Mouse (Mus musculus): Measurements from ENCODE around the gene Sorcs1.

The Sorcs1 gene

DNA sequence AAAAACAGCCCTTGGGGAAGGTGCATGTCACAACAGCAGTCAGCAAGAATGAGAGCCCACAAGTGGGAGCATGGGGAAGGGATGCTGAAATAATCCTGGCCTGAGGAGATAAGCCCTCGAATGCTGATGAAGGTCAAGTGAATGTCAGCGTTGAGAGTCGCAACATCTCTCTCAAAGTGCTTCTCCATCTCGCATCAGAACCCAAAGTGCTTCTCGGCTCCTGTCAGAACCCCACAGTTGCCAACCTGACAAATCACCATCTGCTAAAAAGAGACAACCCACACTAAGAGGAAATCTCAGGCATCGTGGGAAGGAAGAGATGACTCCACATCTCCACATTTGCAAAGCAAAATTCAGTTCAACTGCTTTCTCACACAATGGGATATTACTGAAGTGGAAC lies 119.7 kb downstream of the Sorcs1 start:
- DNase-seq (ENCODE audit: low read depth): no peak

DNA sequence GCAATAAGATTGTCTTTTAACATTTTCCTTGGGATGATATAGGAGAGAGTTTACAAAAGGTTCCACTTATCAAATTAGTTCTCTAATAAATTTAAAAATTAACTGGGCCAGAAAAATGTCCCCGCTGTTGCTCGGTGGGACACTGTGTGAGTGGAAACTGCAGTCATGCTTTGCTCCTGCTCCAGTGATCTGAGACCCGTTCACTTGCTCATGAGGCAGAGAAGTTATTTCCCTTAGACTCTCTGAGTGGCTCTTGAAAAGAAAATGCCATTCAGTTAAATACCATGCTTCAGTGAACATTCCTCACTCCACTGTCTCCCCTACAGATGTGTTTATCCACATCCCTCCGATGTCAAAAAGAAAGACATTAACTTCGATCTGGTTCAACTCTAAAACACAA lies 144.4 kb downstream of the Sorcs1 start:
- no peak for DNase-seq (ENCODE audit: low read depth)

DNA sequence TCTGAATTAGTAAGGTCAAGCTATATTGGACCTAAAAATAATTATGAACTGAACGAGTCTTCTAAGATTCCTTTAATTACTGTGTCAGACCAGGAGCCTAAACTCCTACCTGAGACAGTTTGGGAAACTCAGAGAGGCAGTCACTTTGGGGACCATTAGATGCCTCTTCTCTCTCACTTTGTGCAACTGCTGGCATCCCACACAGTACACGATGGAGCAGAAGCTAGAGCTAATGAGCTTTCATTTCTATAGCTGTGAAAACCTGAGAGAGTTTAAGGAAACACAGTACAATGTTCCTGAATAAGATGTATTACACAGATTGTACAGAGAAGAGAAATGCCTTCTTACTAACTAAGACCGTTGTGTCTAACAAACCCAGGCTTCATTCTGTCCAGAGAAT lies 150.6 kb downstream of the Sorcs1 start:
- DNase-seq (ENCODE audit: low read depth): no peak

DNA sequence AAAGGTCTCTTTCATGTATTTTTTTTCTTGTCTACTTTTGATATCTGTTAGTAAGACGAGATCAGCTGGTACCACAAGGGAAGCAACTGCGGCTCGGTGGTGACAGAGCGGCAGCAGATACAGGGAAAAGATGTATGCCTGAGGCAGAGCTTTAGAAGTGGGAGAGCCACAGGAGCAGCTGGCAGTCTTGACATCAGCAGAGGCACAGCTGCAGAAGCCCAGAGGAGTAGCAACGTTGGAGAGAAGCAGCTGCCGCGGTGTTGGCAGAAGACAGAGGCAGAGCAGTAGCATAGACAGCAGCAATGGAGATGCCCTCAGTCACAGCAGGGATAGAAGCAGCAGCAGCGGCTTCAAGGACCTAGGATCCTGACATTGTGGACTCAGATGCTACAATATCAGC lies 152.4 kb downstream of the Sorcs1 start:
- no peak for DNase-seq (ENCODE audit: low read depth)

DNA sequence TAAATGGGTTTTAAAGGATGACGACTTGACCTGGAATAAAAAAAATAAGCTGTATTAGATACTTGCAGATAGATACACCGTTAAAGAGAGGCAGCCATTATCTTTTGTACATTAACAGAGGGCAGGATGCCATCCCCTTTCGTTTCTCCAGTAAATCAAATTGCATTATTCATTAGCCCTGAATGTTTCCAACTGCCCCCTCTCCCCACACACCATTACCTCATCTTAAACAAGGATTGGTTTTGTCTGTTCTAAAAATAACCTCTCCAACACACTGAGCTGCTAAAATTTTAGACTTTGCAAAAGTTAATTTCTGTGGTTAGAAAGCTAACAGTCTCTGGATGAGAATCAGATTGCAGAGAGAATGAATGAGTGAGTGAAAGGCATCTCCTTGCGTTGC lies 156.5 kb downstream of the Sorcs1 start:
- no peak for DNase-seq (ENCODE audit: low read depth)

DNA sequence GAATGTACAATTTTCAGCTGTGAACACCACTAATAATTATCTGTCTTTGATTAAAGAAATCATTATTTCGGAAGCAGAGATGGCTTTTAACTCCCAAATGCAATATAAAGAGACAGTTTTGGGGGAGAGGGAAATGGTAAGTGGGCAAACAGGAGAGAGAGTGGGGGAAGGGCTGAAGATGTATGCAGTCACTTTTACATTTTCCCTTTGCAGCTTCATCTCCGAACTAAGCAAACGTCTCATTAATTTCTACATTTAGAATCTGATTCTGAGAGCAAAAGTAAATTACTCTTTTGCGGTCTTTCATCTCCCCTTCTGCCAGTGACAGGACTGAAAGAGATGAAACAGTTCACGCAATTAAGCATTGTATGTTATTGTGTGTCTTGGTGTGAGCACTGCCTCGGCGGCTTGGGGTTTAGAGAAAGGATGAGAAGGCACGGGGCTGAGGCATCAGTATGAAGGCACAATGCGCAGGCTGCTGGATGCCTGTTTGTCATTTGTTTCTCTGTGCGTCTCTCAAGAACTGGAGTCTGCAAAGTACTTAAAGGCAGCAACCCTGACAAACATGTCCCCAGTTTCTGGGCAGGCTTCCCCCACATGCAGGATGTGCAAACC lies 163.3 kb downstream of the Sorcs1 start:
- no peak for DNase-seq (ENCODE audit: low read depth)

DNA sequence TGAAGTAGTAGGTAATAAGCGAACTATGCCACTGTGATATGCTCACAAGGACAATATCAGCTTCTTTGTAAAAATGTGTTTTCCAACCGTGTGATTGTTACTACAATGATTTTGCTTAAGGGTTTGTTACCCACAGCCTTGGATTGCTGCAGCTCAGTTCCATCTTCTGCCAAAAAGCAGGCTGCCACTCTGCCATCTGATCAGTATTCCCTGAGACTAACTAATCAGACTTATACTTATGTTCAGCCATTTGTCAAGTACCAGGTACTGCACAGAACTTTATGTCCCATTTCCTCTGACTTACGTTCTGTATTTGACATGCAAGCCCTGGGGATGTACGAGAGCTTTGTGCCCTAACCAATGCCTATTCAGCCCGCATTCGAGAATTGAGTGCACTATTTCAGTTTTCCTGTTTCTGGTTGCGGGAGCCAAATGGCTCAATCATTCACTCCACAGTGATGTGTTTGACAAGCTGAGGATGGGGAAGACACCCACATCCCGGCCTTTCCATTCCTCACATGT lies 164.1 kb downstream of the Sorcs1 start:
- no peak for DNase-seq (ENCODE audit: low read depth)

DNA sequence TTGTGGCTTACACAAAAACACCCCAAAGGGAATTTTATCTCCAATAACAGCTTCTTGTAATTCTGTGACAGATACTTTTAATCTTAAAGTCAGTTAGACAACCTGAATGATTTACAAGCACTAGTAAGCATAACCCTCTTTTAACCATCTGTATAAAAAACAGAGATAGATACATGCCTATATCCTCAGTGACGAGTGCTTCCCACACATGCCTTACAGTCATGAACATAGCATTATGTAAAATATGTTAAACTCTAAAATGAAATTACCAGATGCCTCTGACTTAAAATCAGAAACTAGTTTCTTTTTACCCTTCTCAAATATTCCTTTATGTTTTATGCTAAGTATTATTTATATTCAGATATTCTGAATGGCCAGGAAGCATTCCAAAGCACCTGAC lies 175.6 kb downstream of the Sorcs1 start:
- no peak for DNase-seq (ENCODE audit: low read depth)

DNA sequence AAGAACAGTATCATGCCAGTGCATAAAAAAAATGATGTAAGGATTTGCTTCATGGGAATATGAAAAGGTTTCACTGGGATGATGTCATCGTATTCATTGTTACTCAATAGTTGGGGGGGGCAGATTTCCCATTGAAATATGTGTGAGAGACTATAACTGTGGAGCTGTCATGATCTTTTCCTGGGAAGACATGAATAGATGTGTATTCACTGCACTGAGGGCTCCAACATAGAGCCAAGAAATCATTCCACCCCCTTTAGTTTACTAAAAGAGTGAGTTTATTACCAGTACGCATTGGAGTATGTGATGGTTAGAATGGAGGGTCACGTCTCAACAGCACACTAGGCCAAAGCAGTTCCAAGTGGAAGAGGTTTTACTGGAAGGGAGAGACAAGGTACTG lies 187.3 kb downstream of the Sorcs1 start:
- no peak for DNase-seq (ENCODE audit: low read depth)

DNA sequence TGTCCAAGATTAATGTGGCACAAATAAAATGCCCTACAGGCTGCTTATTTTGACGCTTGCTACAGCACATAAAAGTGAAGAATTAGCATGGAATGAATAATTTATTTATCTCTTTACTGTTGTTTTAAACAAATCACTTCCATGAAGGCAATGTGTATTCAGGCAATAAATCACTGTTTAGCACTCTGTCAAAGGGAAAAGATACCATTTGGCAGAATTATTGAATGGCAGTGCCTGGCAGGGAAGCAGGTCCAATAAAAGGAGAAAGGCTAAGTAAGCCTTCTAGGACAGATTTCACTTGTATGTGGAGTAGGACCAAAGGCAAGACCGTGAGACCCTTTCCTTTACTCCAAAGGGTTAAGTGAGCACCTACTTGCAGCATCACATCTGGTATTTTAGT lies 187.7 kb downstream of the Sorcs1 start:
- no peak for DNase-seq (ENCODE audit: low read depth)

DNA sequence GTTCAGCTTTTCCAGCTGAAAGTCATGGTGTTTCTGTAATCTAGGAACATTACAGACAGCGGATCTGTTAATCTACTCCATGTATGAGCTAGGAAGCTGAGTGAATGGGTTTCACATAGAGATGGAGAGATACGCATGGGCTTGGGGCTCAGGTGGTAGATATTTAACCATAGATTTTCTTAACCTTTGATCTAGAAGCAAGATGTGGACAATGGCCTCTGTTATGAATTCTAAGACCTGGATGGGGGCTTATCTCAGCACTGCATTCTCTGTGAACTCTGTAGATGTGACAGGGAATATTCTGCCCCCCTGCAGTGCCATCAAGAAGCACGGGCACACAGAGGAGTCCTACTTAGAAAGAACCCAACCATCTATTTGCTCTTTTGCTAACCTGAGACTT lies 188.7 kb downstream of the Sorcs1 start:
- no peak for DNase-seq (ENCODE audit: low read depth)

DNA sequence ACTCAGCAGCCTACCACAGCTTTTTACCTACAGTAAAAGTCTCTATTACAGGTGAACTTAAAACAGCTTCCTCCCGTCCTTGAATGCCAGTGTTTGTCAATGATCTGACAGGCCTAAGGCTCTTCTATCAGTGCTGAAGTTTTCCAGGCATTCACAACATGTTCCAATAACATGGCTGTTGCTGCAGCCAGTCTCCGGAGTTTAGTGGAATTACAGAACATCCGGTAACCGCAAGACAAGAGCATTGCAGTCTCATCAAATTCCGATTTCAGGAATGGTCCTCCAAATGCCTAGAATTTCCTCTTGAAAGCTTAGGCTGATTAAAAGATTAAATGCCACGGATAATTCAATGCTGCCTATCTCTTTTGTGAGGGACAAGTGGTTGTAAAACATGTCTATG lies 190.0 kb downstream of the Sorcs1 start:
- no peak for DNase-seq (ENCODE audit: low read depth)

DNA sequence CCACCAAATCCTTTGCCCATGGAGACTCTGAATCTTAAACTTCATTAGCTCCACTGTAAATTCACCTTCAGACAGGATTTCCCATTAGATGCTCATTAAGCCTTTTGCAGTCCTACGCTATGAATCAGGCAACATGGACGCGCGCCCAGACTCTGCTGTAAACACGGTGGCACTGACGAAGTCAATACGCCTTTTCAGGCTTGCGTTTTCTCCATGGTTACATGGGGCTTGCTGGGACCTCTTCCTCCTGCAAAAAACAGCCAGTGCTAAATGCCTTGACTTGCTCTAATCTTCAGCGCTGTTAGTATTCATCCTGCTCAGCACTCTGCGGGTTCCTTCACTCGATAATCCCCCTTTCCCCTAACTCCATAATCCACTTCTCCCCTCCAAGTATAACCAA lies 190.7 kb downstream of the Sorcs1 start:
- no peak for DNase-seq (ENCODE audit: low read depth)

DNA sequence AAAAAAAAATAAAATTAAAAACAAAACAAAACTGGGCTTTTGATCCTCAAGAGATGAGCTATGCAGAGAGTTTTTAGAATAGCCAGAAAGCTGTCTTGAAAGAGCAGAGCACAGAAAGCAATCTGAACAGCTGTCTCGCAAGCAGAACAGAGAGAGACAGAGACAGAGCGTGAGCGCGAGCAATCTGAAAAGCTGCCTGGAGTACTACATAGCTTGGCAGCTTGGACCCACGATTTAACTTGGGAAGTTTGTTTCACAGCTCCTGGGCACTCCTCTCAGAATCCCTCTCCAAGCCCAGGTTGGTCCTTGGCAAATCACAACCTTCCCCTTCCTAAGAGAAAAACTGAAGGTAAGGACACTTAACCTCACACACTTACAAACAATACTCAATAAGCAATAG lies 192.1 kb downstream of the Sorcs1 start:
- DNase-seq (ENCODE audit: low read depth): no peak

DNA sequence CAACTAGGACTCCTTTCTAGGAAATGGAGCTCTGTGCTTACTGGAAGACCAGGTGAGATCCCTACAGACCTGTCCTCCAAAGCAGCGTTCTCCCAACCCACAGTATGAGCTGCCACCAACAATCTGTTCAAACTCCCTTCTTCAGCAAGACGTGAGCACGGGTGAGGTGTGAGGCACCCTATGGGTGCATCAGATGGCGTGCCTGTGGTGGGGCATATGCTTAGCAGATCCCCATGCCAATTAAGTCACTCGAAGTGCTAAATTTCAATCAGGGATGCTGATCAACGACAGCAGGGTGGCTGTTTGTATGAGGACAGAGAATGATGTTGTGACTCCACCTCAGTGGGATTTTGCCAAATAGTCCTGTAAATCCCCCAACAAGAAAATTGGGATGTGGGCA lies 201.7 kb downstream of the Sorcs1 start:
- no peak for DNase-seq (ENCODE audit: low read depth)

DNA sequence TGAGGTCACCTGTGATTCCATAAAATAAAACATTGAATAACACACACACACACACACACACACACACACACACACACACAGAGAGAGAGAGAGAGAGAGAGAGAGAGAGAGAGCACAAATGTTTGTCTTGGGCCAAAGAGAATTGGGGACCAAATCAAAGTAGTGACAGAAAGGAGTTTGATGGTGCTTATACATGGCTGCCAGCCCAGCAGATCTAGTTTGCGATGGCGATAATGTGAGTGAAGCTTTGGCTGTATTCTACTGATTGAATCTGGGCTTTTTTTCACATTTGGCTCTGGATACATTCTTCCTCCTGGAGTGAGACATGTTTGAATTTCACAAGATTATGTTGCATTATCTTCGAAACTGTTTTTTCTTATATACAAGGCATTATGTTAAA lies 209.9 kb downstream of the Sorcs1 start:
- DNase-seq (ENCODE audit: low read depth): no peak

DNA sequence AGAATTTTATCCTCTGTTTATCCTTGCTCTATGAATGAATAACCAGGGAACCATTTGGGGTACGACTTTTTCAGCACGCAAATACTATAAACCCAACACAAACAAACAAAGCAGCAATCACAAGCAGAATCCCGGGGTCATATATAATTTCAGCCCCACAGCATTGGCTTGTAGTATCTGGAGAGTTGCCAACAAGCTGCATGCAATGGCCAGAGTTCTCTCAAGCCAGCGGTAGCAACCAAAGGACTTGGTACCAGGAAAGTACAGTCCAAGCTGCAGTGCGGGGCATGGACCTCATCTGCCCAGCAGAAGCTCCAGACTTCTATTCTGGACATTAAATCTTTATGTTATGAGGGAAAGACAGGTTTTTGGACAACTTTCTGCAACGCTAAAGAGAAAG lies 213.6 kb downstream of the Sorcs1 start:
- DNase-seq (ENCODE audit: low read depth): no peak

DNA sequence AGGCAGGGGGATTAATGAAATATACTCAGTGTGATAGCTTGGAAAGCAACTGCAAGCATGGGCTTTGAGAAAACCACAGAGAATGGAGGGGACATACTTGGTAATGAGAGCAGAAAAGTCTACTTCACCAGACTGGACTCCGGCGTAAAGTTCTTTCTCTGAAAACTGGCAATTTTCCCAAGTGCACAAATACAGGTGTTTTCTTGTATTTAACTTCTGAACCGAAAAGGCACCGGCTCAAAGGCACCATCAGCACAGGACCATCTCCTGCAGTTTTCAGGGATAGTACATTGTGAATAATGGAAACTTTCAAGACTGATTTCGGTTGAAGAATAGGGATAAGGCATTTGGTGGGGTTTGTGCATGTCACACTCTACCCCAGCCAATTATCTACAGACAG lies 219.9 kb downstream of the Sorcs1 start:
- no peak for DNase-seq (ENCODE audit: low read depth)

DNA sequence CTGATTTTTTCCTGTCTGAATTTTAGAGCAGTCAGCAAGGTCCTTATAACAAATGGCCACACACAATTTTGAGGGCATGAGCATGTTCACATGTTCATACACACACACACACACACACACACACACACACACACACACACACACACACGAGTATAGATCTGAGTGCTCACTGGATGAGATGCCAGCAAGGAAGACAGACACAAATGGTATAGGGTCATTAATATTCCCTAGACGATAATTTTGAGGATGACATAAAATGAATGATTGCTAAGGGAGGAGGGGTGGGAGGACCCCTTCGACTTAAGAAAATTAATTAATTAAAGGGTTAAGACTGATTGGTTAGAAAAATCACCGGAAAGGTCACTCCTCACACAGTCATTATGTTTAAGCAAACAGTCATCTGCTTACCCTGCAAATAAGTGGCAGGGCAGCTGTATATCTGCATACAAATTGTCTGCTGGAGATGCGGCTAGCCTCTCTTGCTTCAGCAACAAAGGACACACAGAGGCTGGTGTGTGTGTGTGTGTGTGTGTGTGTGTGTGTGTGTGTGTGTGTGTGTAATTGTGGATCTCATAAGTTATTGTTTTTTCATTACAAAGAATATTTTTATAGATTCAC lies 221.1 kb downstream of the Sorcs1 start:
- DNase-seq (ENCODE audit: low read depth): no peak

DNA sequence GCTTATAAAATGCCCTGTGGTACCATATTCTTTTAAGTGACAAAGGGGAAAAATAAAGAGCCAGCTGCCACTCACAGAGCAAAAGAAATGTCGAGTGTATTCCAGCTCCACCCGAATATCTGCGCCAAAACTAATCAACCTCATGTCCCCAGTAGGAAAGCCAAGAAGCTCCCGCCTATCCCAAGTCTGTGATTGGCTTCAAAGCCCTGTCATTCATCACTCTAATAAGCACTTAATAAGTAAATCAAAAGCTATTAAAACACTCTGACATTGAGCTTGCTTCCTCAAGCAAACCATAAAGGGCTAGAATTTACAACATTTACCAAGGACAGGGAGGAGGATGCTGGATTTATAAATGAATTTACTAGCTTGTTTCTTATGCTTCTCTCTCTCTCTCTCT lies 237.3 kb downstream of the Sorcs1 start:
- no peak for DNase-seq (ENCODE audit: low read depth)

DNA sequence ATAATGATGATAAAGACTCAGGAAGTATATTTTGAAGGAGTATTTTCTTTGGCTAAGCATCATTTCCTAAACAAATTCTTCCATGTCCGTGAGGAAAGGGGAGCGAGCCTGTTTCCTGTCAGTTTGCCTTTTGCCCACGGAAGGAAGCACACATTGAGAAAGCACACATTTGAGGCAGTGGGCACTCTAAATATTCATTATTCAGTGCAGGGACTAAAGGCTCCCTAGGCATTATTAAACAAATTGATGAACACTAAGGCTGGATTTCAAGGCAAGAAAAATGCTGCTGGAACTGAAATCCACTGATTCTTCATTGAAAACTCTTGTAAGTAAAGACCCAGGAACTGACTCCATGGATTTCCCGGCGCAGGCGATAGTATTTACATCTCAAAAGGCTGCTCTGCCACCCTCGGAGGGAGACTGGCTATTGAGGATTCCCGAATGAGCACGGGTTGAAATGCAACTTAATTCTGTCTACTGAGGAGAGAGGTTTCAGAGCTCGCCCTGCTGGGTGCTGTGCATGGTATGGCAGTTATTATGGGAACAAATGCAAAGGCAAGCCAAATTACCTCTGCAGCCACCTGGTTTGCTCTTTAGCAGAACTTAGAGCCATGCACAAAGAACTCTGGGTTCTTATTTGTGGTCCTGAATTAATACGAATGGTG lies 238.1 kb downstream of the Sorcs1 start:
- no peak for DNase-seq (ENCODE audit: low read depth)

DNA sequence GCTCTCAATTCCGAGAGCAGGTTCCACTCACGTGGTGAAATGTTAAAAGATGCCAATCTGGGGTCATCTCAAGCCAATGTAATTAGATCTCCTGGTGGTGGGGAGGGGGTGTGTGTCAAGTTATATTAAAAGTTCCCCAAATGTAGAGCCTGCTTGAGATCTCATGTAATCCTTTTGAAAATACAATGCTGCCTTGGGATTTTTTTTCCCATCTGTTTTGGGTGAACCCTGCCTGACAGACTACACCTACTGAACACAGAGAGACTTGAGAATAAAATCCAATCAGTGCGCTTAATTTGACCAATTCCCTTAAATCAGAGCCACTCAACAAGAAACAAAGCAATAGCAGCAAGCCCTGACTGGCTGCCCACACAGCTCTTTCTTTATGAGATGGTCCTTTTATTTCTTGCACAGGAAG lies 239.0 kb downstream of the Sorcs1 start:
- no peak for DNase-seq (ENCODE audit: low read depth)

DNA sequence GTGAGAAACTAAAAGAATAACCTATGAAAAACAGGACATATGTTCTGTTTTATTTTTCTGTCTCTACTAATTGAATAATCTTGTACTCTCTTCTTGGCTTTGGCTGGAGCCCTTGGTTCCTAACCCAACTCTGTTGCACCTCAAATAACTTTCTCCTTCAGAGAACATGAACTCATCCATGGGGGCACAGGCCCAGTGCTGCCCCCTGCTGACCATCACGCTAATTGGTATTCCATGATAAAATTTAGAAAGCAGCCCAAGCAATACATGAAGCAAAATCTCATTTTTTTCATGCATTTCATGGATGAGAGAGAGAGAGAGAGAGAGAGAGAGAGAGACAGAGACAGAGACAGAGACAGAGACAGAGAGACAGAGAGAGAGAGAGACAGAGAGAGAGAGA lies 255.5 kb downstream of the Sorcs1 start:
- DNase-seq (ENCODE audit: low read depth): peak; percentile 0
